Mouse (Mus musculus) heart, postnatal 25 days (tissue): ENCODE measurements around the gene Borcs7. TPM values are rescaled to one million over a fixed set of nuclear protein-coding genes. Genes with fewer than 3 reads are reported as not detected.

Experiments used
- DNase-seq: peaks from one replicate; pipeline ENCODE4 v3.0.0; 2022; ENCODE audit warnings: low spot score
- intact Hi-C: fragments of 180-260 bp; cut with DNase I; formaldehyde crosslinking; loops from one replicate; pipeline ENCODE4 v1.15.1; 2025
- total RNA-seq, 2 experiments: library from RNA; stranded (reverse); gene quantifications; 2 replicates each; pipeline ENCODE4 v1.2.3; 2021

The Borcs7 gene
- total RNA-seq, 2 experiments from 2014 or later: 7.8 to 8.8 TPM

GRCm38 (mm10) chr19:46744681-46745080 lies 55.0 kb downstream of the Borcs7 start:
- intact Hi-C loops: no loop called here
- DNase-seq: no peak

DNA sequence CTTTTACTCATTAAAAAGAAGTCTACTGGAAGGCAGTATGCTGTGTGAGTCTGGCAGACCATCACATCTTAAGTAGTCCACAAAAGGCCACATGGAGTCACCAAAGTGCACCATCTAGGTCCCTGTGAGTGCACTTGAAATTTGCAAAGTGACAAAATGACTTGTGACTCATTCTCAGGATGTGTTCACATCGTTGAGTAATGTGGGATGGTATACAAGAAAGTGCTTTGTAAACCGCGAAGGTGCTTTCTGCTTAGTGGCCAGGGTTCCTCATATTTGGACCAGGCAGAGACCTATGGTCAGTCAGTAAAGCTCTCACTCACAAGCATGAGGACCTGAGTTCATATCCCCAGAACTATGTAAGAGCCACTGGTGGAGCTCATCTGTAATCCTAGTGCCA lies 58.1 kb downstream of the Borcs7 start:
- intact Hi-C loops: no loop called here
- DNase-seq: no peak

DNA sequence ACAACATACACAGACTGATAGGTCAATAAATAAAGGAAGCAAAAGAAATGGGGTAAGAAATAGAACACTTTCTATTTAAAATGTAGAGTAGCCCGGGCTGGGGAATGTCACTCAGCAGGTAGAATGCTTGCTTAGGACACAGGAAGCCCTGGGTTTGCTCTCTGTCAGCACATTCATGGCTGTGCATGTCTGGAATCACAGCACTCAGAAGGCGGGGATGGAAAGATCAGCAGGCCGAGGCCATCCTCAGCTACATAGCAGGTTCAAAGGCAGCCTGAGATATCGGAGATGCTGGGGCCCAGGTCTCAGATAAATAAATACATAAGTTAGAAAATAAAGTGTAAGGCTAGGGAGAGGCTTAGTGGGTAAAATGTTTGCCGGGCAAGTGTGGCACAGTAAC lies 62.5 kb downstream of the Borcs7 start:
- DNase-seq: no peak
- intact Hi-C loops: no loop called here

Other genes starting within 250 kb of the Borcs7 start
- 10 to 100 TPM; 37.3 to 40.6 TPM for gene Trim8, start 188.2 kb upstream of the Borcs7 start, total RNA-seq
- gene Arl3, start 116.7 kb upstream of the Borcs7 start, total RNA-seq: 10 to 100 TPM; 33.2 to 37.0 TPM
- 1 to 10 TPM; 3.1 to 4.2 TPM for gene Sfxn2, start 116.5 kb upstream of the Borcs7 start, total RNA-seq
- 10 to 100 TPM; 48.5 to 54.4 TPM for gene Wbp1l, start 90.8 kb upstream of the Borcs7 start, total RNA-seq
- not detected for gene Cyp17a1, start 16.7 kb upstream of the Borcs7 start, total RNA-seq
- 10 to 100 TPM; 93.3 to 97.2 TPM for gene As3mt, start 17.6 kb downstream of the Borcs7 start, total RNA-seq
- 1 to 10 TPM; 4.6 to 7.8 TPM for gene Cnnm2, start 71.7 kb downstream of the Borcs7 start, total RNA-seq